Mouse (Mus musculus) embryonic stem cell, embryonic (primary cell): ENCODE data around the gene Agbl5.

Source experiments
- CTCF ChIA-PET, 4 experiments: fragments of 300-600 bp in 2 of 4; fragments of 350-600 bp in 2 of 4; sonication (Branson Sonifier 250); formaldehyde crosslinking; loops; one replicate each; lab custom pipeline; 2022; ENCODE audit warnings: inconsistent platforms in 2 of 4; lab: Charles Lee
- POLR2A ChIA-PET, 4 experiments: fragments of 300-600 bp in 2 of 4; fragments of 350-600 bp in 2 of 4; sonication (Branson Sonifier 250); formaldehyde crosslinking; loops; one replicate each; lab custom pipeline; 2022; ENCODE audit warnings: antibody characterized with exemption in 4 of 4, inconsistent platforms in 1 of 4; lab: Charles Lee

The Agbl5 gene

GRCm38 (mm10) chr5:30888337-30889087, at the start of gene Agbl5:
Gene Agbl5, plus strand, starts transcription at chr5:30888694.
- ChIA-PET CTCF (interaction anchor here in 3 of 4 experiments (0.5 to 3.2 kb wide), 10 partner anchors 11 to 333 kb away, joined by 3 to 15 read pairs (median 4); partner anchors contain the start of genes Atraid (in 1 of the 3), Khk (in 1 of the 3), Ost4 (in 1 of the 3) and Slc5a6 (in 1 of the 3)), POLR2A (interaction anchor here (0.6 to 25.6 kb wide), 69 partner anchors 10 to 782 kb away, joined by 3 to 838 read pairs (median 6); partner anchors contain the start of genes Ost4 (in 4 of the 4), Atraid (in 3 of the 4), Gm29609 (in 3 of the 4) and Khk (in 3 of the 4))

GRCm38 (mm10) chr5:30839731-30840130, 48.8 kb upstream of the Agbl5 start:
- ChIA-PET POLR2A (no interaction called here), CTCF (interaction anchor here in 1 of 4 experiments (0.6 kb wide), 1 partner anchor 31 kb away, joined by 4 read pairs; no protein-coding TSS in a partner anchor)

- ChIA-PET POLR2A (interaction anchor here in 2 of 4 experiments (0.8 to 1.8 kb wide), 2 partner anchors 22 kb away, joined by 4 to 5 read pairs; no protein-coding TSS in a partner anchor), CTCF (no interaction called here)
Observed at GRCm38 (mm10) chr5:30841896-30842295, 46.6 kb upstream of the Agbl5 start.

DNA sequence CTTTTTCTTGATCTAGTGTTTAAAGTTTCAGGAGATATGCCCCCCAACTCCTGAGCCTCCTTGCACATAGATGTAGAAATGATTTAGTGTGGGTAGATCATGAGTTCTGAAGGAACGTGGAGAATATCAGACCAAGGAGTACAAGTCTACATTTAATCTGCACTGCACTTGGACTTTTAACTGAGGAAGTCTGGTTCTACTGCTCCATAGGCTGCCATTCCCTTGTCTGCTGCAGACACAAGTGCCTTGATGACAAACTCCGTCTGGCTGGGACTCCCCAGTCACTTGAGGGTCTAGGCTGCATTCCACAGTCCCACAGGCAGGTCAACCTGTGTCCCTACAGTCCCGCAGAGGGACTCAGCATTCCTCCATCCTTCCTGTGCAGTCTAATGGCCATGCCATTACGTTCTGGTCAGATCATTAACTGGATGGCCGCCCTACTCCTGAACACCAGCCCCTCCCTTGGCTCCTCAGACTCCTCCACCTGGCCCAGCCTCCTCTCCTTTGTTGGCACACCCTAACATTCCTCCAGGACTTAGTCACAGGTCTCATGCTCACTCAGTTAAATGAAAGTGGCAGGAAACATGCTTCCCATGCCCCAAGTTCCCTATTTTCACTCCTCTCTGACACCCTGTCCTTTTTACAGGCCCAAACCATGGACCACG, 38.5 kb upstream of the Agbl5 start:
- ChIA-PET CTCF (no interaction called here), POLR2A (no interaction called here)

- CTCF ChIA-PET = no interaction called here
- POLR2A ChIA-PET = no interaction called here
Observed at GRCm38 (mm10) chr5:30850556-30850925, 38.0 kb upstream of the Agbl5 start.

DNA sequence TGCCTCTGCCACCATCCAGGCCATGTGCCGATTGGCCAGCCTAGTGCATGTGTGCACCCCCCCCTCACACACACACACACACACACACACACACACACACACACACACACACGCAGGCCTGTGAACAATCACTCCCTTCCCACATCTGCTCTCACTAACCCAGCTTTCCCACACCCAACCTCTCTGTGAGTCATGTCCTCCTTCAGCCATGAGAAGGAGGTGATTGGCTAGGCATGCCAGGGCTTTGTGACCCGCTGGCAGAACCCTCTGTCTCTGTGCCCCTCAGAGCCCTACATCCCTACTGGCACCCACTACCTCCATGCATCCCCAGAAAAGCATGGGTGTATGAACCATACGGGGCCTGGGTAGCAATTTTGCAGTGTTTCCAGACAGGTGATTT, 35.0 kb upstream of the Agbl5 start:
- POLR2A ChIA-PET = interaction anchor here in 3 of 4 experiments (0.7 to 1.4 kb wide), 3 partner anchors 10 to 102 kb away, joined by 3 to 12 read pairs (median 4); no protein-coding TSS in a partner anchor
- CTCF ChIA-PET = interaction anchor here in 1 of 4 experiments (0.6 kb wide), 1 partner anchor 24 kb away, joined by 4 read pairs; no protein-coding TSS in a partner anchor

DNA sequence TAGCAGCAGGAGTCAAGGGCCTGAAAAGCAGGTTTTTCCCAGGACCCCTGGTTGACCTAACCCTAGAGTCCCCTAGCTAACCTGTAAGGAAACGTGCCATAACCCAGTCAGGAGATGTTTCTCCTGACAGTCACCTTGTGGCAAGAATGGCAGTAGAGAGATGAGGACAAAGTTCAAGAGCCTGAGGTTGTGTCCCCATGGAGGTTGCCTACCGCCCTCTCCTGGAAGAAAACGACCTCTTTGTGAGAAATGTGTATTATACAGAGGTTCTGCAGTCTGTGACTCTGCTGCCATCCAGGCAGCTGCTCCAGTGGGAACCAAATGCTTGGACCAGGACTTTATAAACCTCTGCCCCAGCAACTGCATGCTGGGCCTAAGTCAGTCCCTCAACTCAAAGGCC, 32.8 kb upstream of the Agbl5 start:
- ChIA-PET POLR2A (interaction anchor here in 2 of 4 experiments (1.2 to 4.9 kb wide), 4 partner anchors 11 to 104 kb away, joined by 3 to 21 read pairs (median 3); no protein-coding TSS in a partner anchor), CTCF (interaction anchor here in 1 of 4 experiments (0.6 kb wide), 1 partner anchor 50 kb away, joined by 3 read pairs; no protein-coding TSS in a partner anchor)

DNA sequence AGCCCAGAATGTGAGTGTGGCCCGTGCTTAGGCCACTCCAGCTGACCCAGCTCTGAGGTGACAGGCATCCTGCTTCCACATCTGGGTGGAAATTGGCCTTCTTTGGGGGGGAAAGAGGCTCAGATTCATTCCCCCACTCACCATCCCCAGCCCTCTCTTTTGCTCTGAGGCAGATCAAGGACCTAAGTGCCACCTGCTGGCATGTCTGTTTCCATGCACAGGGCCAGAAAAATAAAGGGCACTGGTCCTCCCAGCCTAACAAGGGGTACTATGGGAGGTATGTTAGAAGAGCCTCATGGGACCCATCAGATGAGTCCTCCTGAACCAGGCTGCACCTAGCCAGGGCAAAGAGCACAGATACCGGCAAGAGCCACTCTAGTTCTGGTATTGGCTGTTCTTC, 32.4 kb upstream of the Agbl5 start:
- POLR2A ChIA-PET = interaction anchor here in 2 of 4 experiments (0.7 to 4.9 kb wide), 4 partner anchors 9 to 103 kb away, joined by 3 to 21 read pairs (median 3); no protein-coding TSS in a partner anchor

DNA sequence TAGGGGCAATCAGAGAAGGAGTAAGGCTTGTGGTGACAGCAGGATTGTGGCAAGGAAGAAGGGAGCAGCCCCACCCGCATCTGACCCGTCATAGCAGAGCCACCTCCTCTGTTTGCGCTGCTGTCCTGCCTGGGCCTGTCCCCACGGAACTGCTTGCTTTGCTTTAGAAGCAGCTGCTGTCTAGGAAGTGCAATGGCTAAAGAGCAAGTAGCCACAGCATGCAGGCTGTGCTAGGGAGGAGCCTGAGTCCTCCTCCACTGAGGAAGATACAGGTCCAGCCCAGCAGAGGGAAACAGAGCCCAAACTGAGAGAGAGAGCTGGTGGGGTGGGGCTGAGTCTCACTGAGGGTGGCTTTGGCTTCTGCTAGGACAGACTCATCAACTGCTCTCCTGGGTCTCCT, 24.6 kb upstream of the Agbl5 start:
- ChIA-PET CTCF (interaction anchor here (0.5 to 2.2 kb wide), 21 partner anchors 10 to 263 kb away, joined by 3 to 8 read pairs (median 4); partner anchors contain the start of genes Khk (in 2 of the 4), Agbl5 (in 1 of the 4), Cgref1 (in 1 of the 4) and Dpysl5 (in 1 of the 4)), POLR2A (interaction anchor here in 3 of 4 experiments (0.6 to 4.4 kb wide), 30 partner anchors 10 to 316 kb away, joined by 3 to 42 read pairs (median 4); partner anchors contain the start of genes Agbl5 (in 2 of the 3), Ost4 (in 2 of the 3), Atraid (in 1 of the 3) and Gm29609 (in 1 of the 3))

More for the DNA sequence above, 32.4 kb upstream of the Agbl5 start:
- CTCF ChIA-PET = interaction anchor here in 1 of 4 experiments (0.8 kb wide), 1 partner anchor 683 kb away, joined by 3 read pairs; no protein-coding TSS in a partner anchor

DNA sequence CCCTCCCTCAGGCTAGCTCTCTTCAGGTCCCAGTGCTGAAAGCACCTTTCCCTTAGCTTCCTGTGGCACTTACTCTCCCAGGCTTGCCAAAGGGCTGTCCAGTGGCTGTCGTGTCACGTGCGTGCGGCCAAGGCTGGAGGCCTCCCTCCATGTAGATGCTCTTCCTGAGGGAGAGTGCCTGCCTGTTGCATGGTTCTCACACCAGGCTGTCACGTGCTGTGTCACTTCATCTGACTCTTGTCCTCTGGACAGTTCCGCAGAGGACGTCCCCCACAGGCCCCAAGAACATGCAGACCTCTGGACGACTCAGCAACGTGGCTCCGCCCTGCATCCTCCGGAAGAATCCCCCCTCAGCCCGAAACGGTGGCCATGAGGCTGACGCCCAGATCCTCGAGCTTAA, 24.2 kb upstream of the Agbl5 start:
- ChIA-PET POLR2A (interaction anchor here (0.5 to 4.4 kb wide), 32 partner anchors 10 to 316 kb away, joined by 3 to 42 read pairs (median 4); partner anchors contain the start of genes Agbl5 (in 2 of the 4), Ost4 (in 2 of the 4), Atraid (in 1 of the 4) and Gm29609 (in 1 of the 4)), CTCF (interaction anchor here (0.5 to 2.2 kb wide), 23 partner anchors 9 to 262 kb away, joined by 3 to 8 read pairs (median 4); partner anchors contain the start of genes Khk (in 2 of the 4), Agbl5 (in 1 of the 4), Cgref1 (in 1 of the 4) and Dpysl5 (in 1 of the 4))

DNA sequence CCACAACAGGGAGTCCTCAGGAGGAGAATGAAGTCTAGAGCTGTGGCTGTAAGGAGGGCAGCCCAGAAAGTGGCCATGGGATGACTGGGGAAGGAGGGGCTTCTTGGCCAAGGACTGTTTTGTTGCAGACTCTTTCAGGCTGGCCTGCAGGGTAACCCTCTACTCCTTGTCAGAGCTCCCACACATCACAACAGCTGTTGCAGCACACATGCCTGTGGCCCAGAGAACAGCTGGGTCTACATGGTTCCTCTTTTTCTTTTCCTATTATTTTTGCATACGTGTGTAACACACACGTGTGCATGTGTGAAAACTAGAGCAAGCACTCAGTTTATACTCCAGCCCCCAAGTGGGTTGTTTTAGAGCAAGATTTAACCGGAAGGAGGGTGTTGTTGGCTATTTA, 21.6 kb upstream of the Agbl5 start:
- CTCF ChIA-PET = no interaction called here
- POLR2A ChIA-PET = interaction anchor here in 2 of 4 experiments (0.5 to 1.1 kb wide), 2 partner anchors 12 to 15 kb away, joined by 3 read pairs; no protein-coding TSS in a partner anchor

DNA sequence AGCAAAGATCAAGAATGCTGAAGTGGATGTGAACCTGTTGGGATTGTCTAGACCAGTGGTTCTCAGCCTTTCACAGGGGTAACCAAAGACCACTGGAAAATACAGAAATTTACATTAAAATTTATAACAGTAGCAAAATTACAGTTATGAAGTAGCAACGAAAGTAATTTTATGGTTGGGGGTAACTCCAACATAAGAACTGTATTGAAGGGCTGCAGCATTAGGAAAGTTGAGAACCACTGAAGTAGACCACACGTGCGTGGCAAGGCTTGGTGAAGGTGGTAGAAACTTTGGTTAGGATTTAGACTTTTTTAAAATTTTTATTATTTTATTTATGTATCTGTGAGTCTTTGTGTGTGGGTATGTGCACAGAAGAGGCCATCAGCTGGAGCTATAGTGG, 20.8 kb upstream of the Agbl5 start, which contains the start of gene Tmem214:
Gene Tmem214 (plus strand): TSS at position 301 of the 400 bp plus-strand sequence.
- ChIA-PET POLR2A (interaction anchor here in 2 of 4 experiments (1.5 to 16.7 kb wide), 6 partner anchors 9 to 155 kb away, joined by 4 to 222 read pairs (median 16); partner anchors contain the start of genes Agbl5 (in 2 of the 2) and Ost4 (in 1 of the 2)), CTCF (no interaction called here)

DNA sequence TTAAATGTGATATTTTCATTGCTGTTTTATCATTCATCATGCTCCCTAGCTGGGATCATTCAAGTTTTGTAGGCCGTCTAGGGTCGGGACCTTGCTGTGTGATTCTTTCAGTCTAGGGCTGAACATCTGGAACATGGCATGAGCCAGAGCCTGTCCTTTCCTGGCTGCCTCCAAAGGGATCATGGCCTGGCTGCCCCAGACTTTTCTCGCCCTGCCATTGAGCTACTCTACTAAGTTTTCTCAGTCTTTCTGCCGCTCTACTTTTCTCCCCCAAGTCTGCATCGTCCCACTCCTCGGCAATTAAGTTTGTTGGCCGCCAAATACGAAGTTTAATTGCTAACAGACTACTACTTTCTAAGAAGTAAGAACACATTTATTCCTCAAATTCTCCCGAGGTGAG, 19.5 kb upstream of the Agbl5 start:
- CTCF ChIA-PET = interaction anchor here in 2 of 4 experiments (0.8 to 1.4 kb wide), 4 partner anchors 53 to 172 kb away, joined by 3 to 5 read pairs (median 4); partner anchors contain the start of gene Khk (in 1 of the 2)
- POLR2A ChIA-PET = interaction anchor here in 3 of 4 experiments (0.8 to 16.7 kb wide), 50 partner anchors 8 to 311 kb away, joined by 3 to 222 read pairs (median 4); partner anchors contain the start of genes Atraid (in 3 of the 3), Slc5a6 (in 3 of the 3), Agbl5 (in 2 of the 3) and Dpysl5 (in 2 of the 3)

DNA sequence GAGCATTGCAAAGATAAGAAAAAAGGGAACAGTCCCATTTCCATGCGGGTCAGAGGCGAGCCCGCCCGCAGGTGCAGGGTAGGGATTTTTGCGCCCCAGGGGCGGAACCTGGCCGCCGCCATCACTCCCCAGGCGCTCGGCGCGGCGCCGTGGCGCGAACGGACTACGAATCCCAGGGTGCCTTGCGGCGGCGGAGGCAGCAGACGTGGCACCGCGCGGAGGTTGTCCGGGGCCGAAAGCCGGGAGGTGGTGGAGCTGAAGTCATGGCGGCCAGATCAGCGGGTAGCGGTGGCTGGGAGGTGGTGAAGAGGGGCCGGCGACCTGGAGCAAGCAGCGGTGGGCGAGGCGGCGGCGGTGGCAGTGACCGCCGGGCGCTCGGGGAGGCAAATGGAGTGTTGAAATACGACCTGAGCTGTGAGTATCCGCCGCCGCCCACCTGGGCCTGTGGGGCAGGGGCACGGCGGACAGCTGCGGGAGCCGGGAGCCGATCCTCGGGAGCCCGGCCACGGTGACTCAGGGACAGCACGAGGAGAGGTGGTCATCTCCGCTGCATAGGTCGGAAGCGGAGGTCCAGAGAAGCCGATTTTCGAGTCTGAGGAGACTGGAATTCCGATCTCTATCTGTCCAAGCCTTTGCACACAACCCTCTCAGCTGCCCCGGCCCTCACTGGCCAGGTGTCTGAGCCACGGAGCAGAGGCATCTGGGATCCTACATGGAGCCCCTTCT, 18.9 kb upstream of the Agbl5 start:
- ChIA-PET POLR2A (interaction anchor here (0.6 to 16.7 kb wide), 54 partner anchors 8 to 464 kb away, joined by 3 to 222 read pairs (median 4); partner anchors contain the start of genes Atraid (in 3 of the 4), Slc5a6 (in 3 of the 4), Agbl5 (in 2 of the 4) and Dpysl5 (in 2 of the 4)), CTCF (interaction anchor here in 2 of 4 experiments (0.5 to 1.4 kb wide), 5 partner anchors 46 to 172 kb away, joined by 3 to 5 read pairs (median 4); partner anchors contain the start of gene Khk (in 1 of the 2))

DNA sequence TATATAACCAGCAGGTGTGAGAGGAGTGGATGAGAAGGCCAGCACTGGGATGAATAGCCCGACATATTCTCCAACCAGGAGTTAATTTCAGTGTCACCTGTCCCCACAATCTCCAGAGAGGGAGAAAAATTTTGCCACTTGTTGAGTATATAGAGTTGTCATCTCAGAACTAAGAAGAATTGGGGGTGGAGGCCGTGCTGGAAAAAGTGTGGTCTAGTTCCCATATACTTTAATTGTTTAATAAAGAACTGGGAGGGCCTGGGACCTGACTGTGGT, 18.4 kb upstream of the Agbl5 start:
- POLR2A ChIA-PET = interaction anchor here (0.6 to 16.7 kb wide), 52 partner anchors 8 to 464 kb away, joined by 3 to 222 read pairs (median 4); partner anchors contain the start of genes Agbl5 (in 2 of the 4), Atraid (in 2 of the 4), Emilin1 (in 2 of the 4) and Ost4 (in 2 of the 4)
- CTCF ChIA-PET = interaction anchor here in 2 of 4 experiments (0.5 to 1.4 kb wide), 3 partner anchors 45 to 128 kb away, joined by 4 to 5 read pairs (median 4); no protein-coding TSS in a partner anchor

DNA sequence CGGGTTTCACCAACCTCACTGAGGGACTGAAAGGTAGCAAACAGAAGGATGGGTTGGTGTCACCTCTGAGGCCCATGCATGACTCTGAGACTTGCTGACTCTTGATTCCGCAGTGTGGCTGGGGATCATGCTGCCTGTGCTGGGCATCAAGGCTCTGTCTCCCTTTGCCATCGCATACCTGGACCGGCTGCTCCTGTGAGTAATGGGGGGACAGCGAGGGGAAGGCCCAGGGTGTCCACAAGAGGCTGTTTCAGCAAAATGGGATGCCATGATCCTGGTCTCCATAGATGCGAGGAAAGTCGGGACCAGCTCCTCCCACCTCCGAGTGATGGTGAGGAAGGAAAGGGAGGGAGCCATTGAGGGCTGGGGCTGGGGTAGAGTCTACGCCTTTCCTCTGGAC, 15.9 kb upstream of the Agbl5 start:
- POLR2A ChIA-PET = interaction anchor here in 3 of 4 experiments (0.9 to 16.7 kb wide), 6 partner anchors 15 to 57 kb away, joined by 3 to 222 read pairs (median 8); partner anchors contain the start of genes Agbl5 (in 2 of the 3) and Khk (in 1 of the 3)
- CTCF ChIA-PET = interaction anchor here in 1 of 4 experiments (1.2 kb wide), 1 partner anchor 45 kb away, joined by 4 read pairs; no protein-coding TSS in a partner anchor
